Mouse (Mus musculus) lung, adult 2 months (tissue): ENCODE results near the gene Brd9.

Source experiments
- CTCF ChIP-seq: fragments of 200-500 bp; IDR thresholded peaks from 2 replicates; pipeline ENCODE4 v1.5.1; 2011; ENCODE audit warnings: mild to moderate bottlenecking, low read length, control low read depth; ENCODE audit not compliant: insufficient read depth
- POLR2A ChIP-seq: fragments of 200-500 bp; IDR thresholded peaks from 2 replicates; pipeline ENCODE4 v1.6.1; 2011; ENCODE audit warnings: low read depth, mild to moderate bottlenecking, control low read depth, low read length, borderline replicate concordance; ENCODE audit errors: extremely low read depth

- no peak for TF ChIP-seq POLR2A
- peak; percentile 51 for TF ChIP-seq CTCF
These were observed 23.6 kb downstream of the Brd9 start for GRCm38 (mm10) chr13:73961177-73961576.
